8 mouse cellular contexts compared by ENCODE assay signal in the genomic region with DNA sequence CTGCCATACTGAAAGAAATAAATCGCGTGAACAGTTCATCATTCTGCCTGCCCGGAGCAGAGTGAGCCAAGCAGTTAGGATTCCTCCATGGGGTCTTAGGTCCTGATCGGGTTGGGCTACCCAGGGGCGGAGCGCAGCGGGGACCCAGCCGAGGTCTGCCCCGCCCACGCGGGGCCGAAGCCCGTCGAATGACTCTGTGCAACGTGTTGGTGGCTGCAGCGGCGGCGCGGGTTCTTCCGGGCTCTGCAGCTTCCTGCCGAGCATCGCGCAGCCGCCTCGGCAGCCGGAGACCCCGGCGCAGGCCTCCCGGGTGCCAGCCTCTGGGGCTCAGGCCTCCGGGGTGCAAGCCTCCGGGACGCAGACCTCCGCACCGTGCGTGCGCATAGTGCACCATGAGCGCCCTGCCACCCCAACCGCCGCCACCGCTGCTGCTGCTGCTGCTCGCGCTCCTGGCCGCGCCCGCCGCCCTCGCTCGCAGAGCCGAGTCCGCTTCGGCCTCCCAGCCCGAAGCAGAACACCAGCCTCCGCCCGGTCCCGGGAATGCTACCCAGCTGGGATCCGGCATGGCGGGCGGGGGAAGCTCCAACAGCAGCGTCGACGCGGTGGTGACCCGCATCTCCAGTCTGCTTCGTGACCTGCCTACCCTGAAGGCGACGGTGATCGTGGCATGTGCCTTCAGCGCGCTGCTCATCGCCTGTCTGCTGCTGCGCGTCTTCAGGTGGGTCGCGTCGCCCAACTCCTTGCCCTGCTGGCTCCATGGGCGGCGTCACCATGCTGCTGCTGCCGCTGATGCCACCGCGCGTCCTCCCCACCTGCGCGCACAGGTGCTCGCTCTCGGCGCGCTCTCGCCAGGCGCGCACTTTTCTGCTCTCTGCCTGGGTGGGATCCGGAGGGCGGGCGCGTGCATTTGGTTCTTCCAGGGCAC. TPM values are rescaled to one million over a fixed set of nuclear protein-coding genes. Genes with fewer than 3 reads are reported as not detected.
DNase-seq lines count a peak whose midpoint lies in the region; ATAC-seq and TF ChIP-seq lines count a peak whose summit lies in the region.

A gene (plus strand): TSS at position 192 of the 925 bp plus-strand sequence.

- peak within 1 kb of the TSS; percentile 58 for H3K4me3 ChIP-seq in spleen, adult 2 months (ENCODE audit: extremely low read depth, insufficient read depth, insufficient read length)
- H3K4me3 ChIP-seq in forebrain, embryonic 15.5 days: peak within 1 kb of the TSS; percentile 69
- peak within 1 kb of the TSS; percentile 80 for H3K4me3 ChIP-seq in layer of hippocampus, adult 2 months
- H3K4me3 ChIP-seq in neural tube, embryonic 15.5 days (replicated peaks): peak within 1 kb of the TSS; percentile 57

- peak within 1 kb of the TSS; percentile 84 for H3K4me2 ChIP-seq in forebrain, embryonic 15.5 days (replicated peaks)
- peak within 1 kb of the TSS; percentile 75 for H3K4me2 ChIP-seq in neural tube, embryonic 15.5 days

- no peak within 1 kb of the TSS; the same call in 1 of the 2 replicates for H3K27ac ChIP-seq in spleen, adult 2 months (ENCODE audit: insufficient read depth, low read length)
- peak within 1 kb of the TSS; percentile 76 for H3K27ac ChIP-seq in forebrain, embryonic 15.5 days (replicated peaks)
- peak within 1 kb of the TSS; percentile 95 for H3K27ac ChIP-seq in layer of hippocampus, adult 2 months
- H3K27ac ChIP-seq in neural tube, embryonic 15.5 days (replicated peaks): peak within 1 kb of the TSS; percentile 90

- peak; percentile 82 for ATAC-seq in forebrain, embryonic 15.5 days (replicated peaks)
- ATAC-seq in neural tube, embryonic 15.5 days (ENCODE audit: low FRiP score): peak; percentile 83

- TF ChIP-seq CTCF in spleen, adult 2 months (IDR thresholded peaks at IDR 0.05; ENCODE audit: extremely low read depth, insufficient read depth, insufficient read length, insufficient replicate concordance): no peak
- no peak for TF ChIP-seq CTCF in layer of hippocampus, adult 2 months (conservative IDR thresholded peaks at IDR 0.05)

- H3K9me3 ChIP-seq in forebrain, embryonic 15.5 days: no peaks in the 10 kb centered on the region
- no peaks in the 10 kb centered on the region for H3K9me3 ChIP-seq in neural tube, embryonic 15.5 days (replicated peaks)

- WGBS in spleen, adult 2 months: 3% methylated on average over 93 of the region's 94 CpGs
- WGBS in forebrain, embryonic 15.5 days: under 1% methylated on average over 94 of the region's 94 CpGs
- under 1% methylated on average over 94 of the region's 94 CpGs for WGBS in neural tube, embryonic 15.5 days

- peaks cover 7% of the 10 kb centered on the region; the same call in 1 of the 2 replicates for H3K4me1 ChIP-seq in spleen, adult 2 months (ENCODE audit: control insufficient read depth, insufficient read depth, insufficient read length)
- H3K4me1 ChIP-seq in forebrain, embryonic 15.5 days: peaks cover 24% of the 10 kb centered on the region
- peaks cover 34% of the 10 kb centered on the region for H3K4me1 ChIP-seq in neural tube, embryonic 15.5 days

- no peak for TF ChIP-seq POLR2A in spleen, adult 2 months (IDR thresholded peaks at IDR 0.05; ENCODE audit: low read depth, low read length)

- H3K36me3 ChIP-seq in spleen, adult 2 months (ENCODE audit: control insufficient read depth, insufficient read depth, low read length): no peaks in the 10 kb centered on the region
- no peaks in the 10 kb centered on the region for H3K36me3 ChIP-seq in forebrain, embryonic 15.5 days
- H3K36me3 ChIP-seq in neural tube, embryonic 15.5 days: no peaks in the 10 kb centered on the region

- DNase-seq in spleen, adult 2 months (ENCODE audit: low read depth in 1 of 2, low spot score in 2 of 2): peak in 1 of 2 experiments; percentile 5
- no peak for DNase-seq in spleen, postnatal 14 days (ENCODE audit: low spot score in 2 of 2)
- DNase-seq in heart, postnatal 4 days: peak; percentile 74
- peak; percentile 19 to 38 for DNase-seq in layer of hippocampus, adult 2 months (ENCODE audit: low spot score in 2 of 2)
- peak; percentile 74 to 78 for DNase-seq in lung, adult 18-20 months
- peak; percentile 67 for DNase-seq in urinary bladder, postnatal 14 days (ENCODE audit: low spot score)

- peak within 1 kb of the TSS; percentile 61 for H3K9ac ChIP-seq in forebrain, embryonic 15.5 days (replicated peaks)
- H3K9ac ChIP-seq in neural tube, embryonic 15.5 days (replicated peaks): peak within 1 kb of the TSS; percentile 61

- peaks cover 6% of the 10 kb centered on the region; the same call in 1 of the 2 replicates for H3K27me3 ChIP-seq in spleen, adult 2 months (ENCODE audit: control insufficient read depth, insufficient read depth, low read length)
- H3K27me3 ChIP-seq in forebrain, embryonic 15.5 days: peaks cover 5% of the 10 kb centered on the region; the same call in 1 of the 2 replicates
- no peaks in the 10 kb centered on the region; the same call in 1 of the 2 replicates for H3K27me3 ChIP-seq in neural tube, embryonic 15.5 days (replicated peaks)

RNA-seq across cellular contexts. Expression of the gene that starts here (rescaled TPM):
- polyA plus RNA-seq in spleen, adult 2 months (2012; rRNA removed): 6.8 and 9.8 TPM in 2 replicates
- 28.2 and 31.2 TPM in 2 replicates for polyA plus RNA-seq in forebrain, embryonic 15.5 days (2015; fragmentation: Nextera tagmentation; extraction: Ambion mirVana)
- total RNA-seq in heart, postnatal 4 days (2021): 100 to 1,000 TPM; 112 to 113 TPM
- total RNA-seq in layer of hippocampus, adult 2 months (2021): 10 to 100 TPM; 29.9 to 30.2 TPM
- 37.0 and 37.6 TPM in 2 replicates for polyA plus RNA-seq in neural tube, embryonic 15.5 days (2015; fragmentation: Nextera tagmentation; extraction: Ambion mirVana)

Comparison
In these comparisons a context has a peak if more than half of its experiments do, and no peak if none do; other contexts are left out.
1. DNase-seq: peak in heart, postnatal 4 days (single experiment), layer of hippocampus, adult 2 months (2 of 2), lung, adult 18-20 months (2 of 2) and urinary bladder, postnatal 14 days (single experiment); none in spleen, postnatal 14 days (0 of 2).
2. Peak in every context shown above with its lines, with median percentiles within 50 percentile points of each other: H3K4me3 ChIP-seq.